ENCODE assay signal across 16 mouse cellular contexts in the genomic region with DNA sequence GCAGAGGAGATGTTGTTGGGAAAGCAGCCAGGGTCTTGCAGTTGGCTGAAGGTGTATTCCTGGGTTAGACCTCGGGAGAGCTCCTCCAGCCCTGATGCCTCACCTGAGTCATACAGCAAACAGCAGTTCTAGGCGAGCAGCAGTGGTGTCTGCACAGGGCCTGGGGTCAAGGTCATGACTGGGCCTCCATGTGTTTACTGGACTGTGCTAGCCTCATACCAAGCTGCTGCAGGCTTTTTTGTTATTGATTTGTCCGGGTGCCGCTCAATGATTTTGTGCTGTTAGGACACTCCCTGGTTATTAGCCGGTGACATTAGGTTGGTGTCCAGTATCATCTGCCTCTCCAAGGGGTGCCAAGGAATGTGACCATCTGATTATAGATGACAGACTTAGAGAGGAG. TPM values are rescaled to one million over a fixed set of nuclear protein-coding genes. Genes with fewer than 3 reads are reported as not detected.
DNase-seq lines count a peak whose midpoint lies in the region; ATAC-seq and TF ChIP-seq lines count a peak whose summit lies in the region.
"Had no signal": no experiment of that assay in that cellular context is flagged by ENCODE, and none has a peak within 500 bp of the region (broad histone marks: within the 10 kb centered on the region; RNA-seq: fewer than 3 reads in every experiment).

No protein-coding gene starts in this region.

- peaks cover 19% of the 10 kb centered on the region for H3K27me3 ChIP-seq in stomach, embryonic 15.5 days (replicated peaks)
- no peaks in the 10 kb centered on the region; the same call in 1 of the 2 replicates for H3K27me3 ChIP-seq in stomach, postnatal 0 days (ENCODE audit: control insufficient read depth, insufficient read depth, low read length)
- H3K27me3 ChIP-seq in liver, embryonic 11.5 days (replicated peaks; ENCODE audit: control insufficient read depth, insufficient read depth, low read length): peaks cover 25% of the 10 kb centered on the region

- H3K9ac ChIP-seq in stomach, embryonic 15.5 days: no peak overlapping the region
- H3K9ac ChIP-seq in stomach, postnatal 0 days (ENCODE audit: low read length): no peak overlapping the region
- H3K9ac ChIP-seq in liver, embryonic 11.5 days (ENCODE audit: low read depth, low read length): no peak overlapping the region
- H3K9ac ChIP-seq: midbrain, embryonic 12.5 days had no signal

- TF ChIP-seq CTCF in stomach, postnatal 0 days (IDR thresholded peaks at IDR 0.05; ENCODE audit: low read depth): no peak

- no peak for TF ChIP-seq EP300 in stomach, postnatal 0 days (optimal IDR thresholded peaks at IDR 0.05)

- H3K4me2 ChIP-seq in stomach, embryonic 15.5 days: 0 out of 2 replicates have a peak overlapping the region, but pooled peaks have one; percentile 16
- no peak overlapping the region; the same call in 1 of the 2 replicates for H3K4me2 ChIP-seq in stomach, postnatal 0 days (replicated peaks; ENCODE audit: low read depth)
- H3K4me2 ChIP-seq in liver, embryonic 11.5 days: peak overlapping the region; percentile 100

- peaks cover 28% of the 10 kb centered on the region for H3K4me1 ChIP-seq in stomach, embryonic 15.5 days
- H3K4me1 ChIP-seq in stomach, postnatal 0 days (replicated peaks; ENCODE audit: control insufficient read depth, insufficient read depth): peaks cover 6% of the 10 kb centered on the region
- H3K4me1 ChIP-seq in liver, embryonic 11.5 days (replicated peaks; ENCODE audit: control insufficient read depth, insufficient read depth, low read length): peaks cover 41% of the 10 kb centered on the region

- 47% methylated on average over 5 of the region's 5 CpGs for WGBS in stomach, embryonic 15.5 days
- 50% methylated on average over 5 of the region's 5 CpGs for WGBS in stomach, postnatal 0 days
- WGBS in liver, embryonic 11.5 days: 62% methylated on average over 5 of the region's 5 CpGs

- ATAC-seq in stomach, embryonic 15.5 days (ENCODE audit: insufficient read depth, low FRiP score, low read depth): no peak
- ATAC-seq in stomach, postnatal 0 days (ENCODE audit: low FRiP score, low TSS enrichment): no peak
- no peak for ATAC-seq in liver, embryonic 11.5 days (replicated peaks; ENCODE audit: low FRiP score)
- ATAC-seq: hindbrain, embryonic 16.5 days had no signal

- H3K36me3 ChIP-seq in stomach, embryonic 15.5 days: peaks cover 10% of the 10 kb centered on the region
- 0 out of 2 replicates have a peak, but pooled peaks cover 4% of the 10 kb centered on the region for H3K36me3 ChIP-seq in stomach, postnatal 0 days (ENCODE audit: control insufficient read depth, insufficient read depth, low read length)
- H3K36me3 ChIP-seq in liver, embryonic 11.5 days (ENCODE audit: control insufficient read depth, insufficient read depth, low read length): peaks cover 10% of the 10 kb centered on the region

- no peak overlapping the region for H3K4me3 ChIP-seq in stomach, embryonic 15.5 days (replicated peaks)
- H3K4me3 ChIP-seq in stomach, postnatal 0 days (ENCODE audit: low read depth, low read length): no peak overlapping the region
- H3K4me3 ChIP-seq in liver, embryonic 11.5 days (ENCODE audit: low read depth, low read length): peak overlapping the region; percentile 97

- DNase-seq in gastrocnemius, adult 18-20 months (ENCODE audit: low spot score): peak; percentile 19
- DNase-seq in gastrocnemius, postnatal 10 days: no peak
- DNase-seq in stomach, postnatal 0 days (ENCODE audit: low spot score): no peak
- DNase-seq in liver, embryonic 11.5 days (ENCODE audit: low spot score): no peak
- DNase-seq in right cerebral cortex, postnatal 10 days (ENCODE audit: low spot score in 2 of 2): no peak
- no peak for DNase-seq in urinary bladder, postnatal 4 days (ENCODE audit: low spot score in 2 of 2)
- DNase-seq: gastrocnemius, postnatal 14 days; kidney, postnatal 10 days; layer of hippocampus, postnatal 36 days; lung, adult 18-20 months; thymus, postnatal 4 days had no signal

- H3K9me3 ChIP-seq in stomach, embryonic 15.5 days: no peaks in the 10 kb centered on the region
- no peaks in the 10 kb centered on the region for H3K9me3 ChIP-seq in stomach, postnatal 0 days (ENCODE audit: control insufficient read depth, low read length)
- H3K9me3 ChIP-seq in liver, embryonic 11.5 days (ENCODE audit: control insufficient read depth, low read length): no peaks in the 10 kb centered on the region
- H3K9me3 ChIP-seq: forebrain, embryonic 10.5 days; midbrain, embryonic 12.5 days; neural tube, embryonic 13.5 days had no signal

- no peak overlapping the region for H3K27ac ChIP-seq in stomach, embryonic 15.5 days
- H3K27ac ChIP-seq in stomach, postnatal 0 days (replicated peaks): no peak overlapping the region
- H3K27ac ChIP-seq in liver, embryonic 11.5 days (ENCODE audit: low read depth, low read length): peak overlapping the region; percentile 67; the same call in 1 of the 2 replicates
- H3K27ac ChIP-seq: forebrain, embryonic 10.5 days; midbrain, embryonic 12.5 days; neural tube, embryonic 13.5 days had no signal

RNA-seq across cellular contexts. Expression of gene Ankrd27, which starts 1.7 kb away (rescaled TPM):
- total RNA-seq in gastrocnemius, adult 18-20 months (2021): 10 to 100 TPM; 12.3 to 15.5 TPM
- total RNA-seq in gastrocnemius, postnatal 10 days (2021): 10 to 100 TPM; 13.3 to 19.1 TPM
- polyA plus RNA-seq in stomach, embryonic 15.5 days (2015; fragmentation: Nextera tagmentation; extraction: Ambion mirVana): 31.3 and 33.4 TPM in 2 replicates
- polyA plus RNA-seq in stomach, postnatal 0 days (2015; fragmentation: Nextera tagmentation; extraction: Ambion mirVana): 17.0 and 17.3 TPM in 2 replicates
- 63.1 and 71.3 TPM in 2 replicates for polyA plus RNA-seq in liver, embryonic 11.5 days (2014; fragmentation: Nextera tagmentation; extraction: Ambion mirVana)

RNA-seq across cellular contexts. Expression of gene Rgs9bp, which starts 2.3 kb away (rescaled TPM):
- total RNA-seq in gastrocnemius, adult 18-20 months (2021): under 1 TPM in 1 of 2 experiments, not detected in 1; 0.11 TPM
- under 1 TPM; 0.07 to 0.18 TPM for total RNA-seq in gastrocnemius, postnatal 10 days (2021)
- 0.08 and 0.14 TPM in 2 replicates for polyA plus RNA-seq in stomach, embryonic 15.5 days (2015; fragmentation: Nextera tagmentation; extraction: Ambion mirVana)
- 0.28 and 0.48 TPM in 2 replicates for polyA plus RNA-seq in stomach, postnatal 0 days (2015; fragmentation: Nextera tagmentation; extraction: Ambion mirVana)
- 0.22 and 0.40 TPM in 2 replicates for polyA plus RNA-seq in liver, embryonic 11.5 days (2014; fragmentation: Nextera tagmentation; extraction: Ambion mirVana)

RNA-seq across cellular contexts. Expression of gene Nudt19, which starts 31.6 kb away (rescaled TPM):
- 10 to 100 TPM; 47.9 to 52.6 TPM for total RNA-seq in gastrocnemius, adult 18-20 months (2021)
- 10 to 100 TPM; 37.0 to 41.8 TPM for total RNA-seq in gastrocnemius, postnatal 10 days (2021)
- 91.1 and 95.5 TPM in 2 replicates for polyA plus RNA-seq in stomach, embryonic 15.5 days (2015; fragmentation: Nextera tagmentation; extraction: Ambion mirVana)
- polyA plus RNA-seq in stomach, postnatal 0 days (2015; fragmentation: Nextera tagmentation; extraction: Ambion mirVana): 60.8 and 68.9 TPM in 2 replicates
- 125 and 144 TPM in 2 replicates for polyA plus RNA-seq in liver, embryonic 11.5 days (2014; fragmentation: Nextera tagmentation; extraction: Ambion mirVana)

RNA-seq across cellular contexts. Expression of gene Tdrd12, which starts 50.2 kb away (rescaled TPM):
- not detected for total RNA-seq in gastrocnemius, adult 18-20 months (2021)
- total RNA-seq in gastrocnemius, postnatal 10 days (2021): under 1 TPM in 1 of 2 experiments, not detected in 1; 0.14 TPM
- 0.44 and 0.79 TPM in 2 replicates for polyA plus RNA-seq in stomach, embryonic 15.5 days (2015; fragmentation: Nextera tagmentation; extraction: Ambion mirVana)
- 0.19 and 0.47 TPM in 2 replicates for polyA plus RNA-seq in stomach, postnatal 0 days (2015; fragmentation: Nextera tagmentation; extraction: Ambion mirVana)
- polyA plus RNA-seq in liver, embryonic 11.5 days (2014; fragmentation: Nextera tagmentation; extraction: Ambion mirVana): 0.22 and 0.29 TPM in 2 replicates
- total RNA-seq: gastrocnemius, postnatal 14 days had no signal

RNA-seq across cellular contexts. Expression of gene Pdcd5, which starts 59.6 kb away (rescaled TPM):
- 100 to 1,000 TPM; 148 to 149 TPM for total RNA-seq in gastrocnemius, adult 18-20 months (2021)
- total RNA-seq in gastrocnemius, postnatal 10 days (2021): 100 to 1,000 TPM; 133 to 141 TPM
- 218 and 236 TPM in 2 replicates for polyA plus RNA-seq in stomach, embryonic 15.5 days (2015; fragmentation: Nextera tagmentation; extraction: Ambion mirVana)
- 190 and 196 TPM in 2 replicates for polyA plus RNA-seq in stomach, postnatal 0 days (2015; fragmentation: Nextera tagmentation; extraction: Ambion mirVana)
- polyA plus RNA-seq in liver, embryonic 11.5 days (2014; fragmentation: Nextera tagmentation; extraction: Ambion mirVana): 284 and 301 TPM in 2 replicates
